Mouse (Mus musculus): ENCODE results near the gene Morn1.

Morn1 gene

GRCm38 (mm10) chr4:155139281-155140045 is 53.1 kb downstream of the Morn1 start:
- DNase-seq (ENCODE audit: low read depth, low spot score) = no peak

DNA sequence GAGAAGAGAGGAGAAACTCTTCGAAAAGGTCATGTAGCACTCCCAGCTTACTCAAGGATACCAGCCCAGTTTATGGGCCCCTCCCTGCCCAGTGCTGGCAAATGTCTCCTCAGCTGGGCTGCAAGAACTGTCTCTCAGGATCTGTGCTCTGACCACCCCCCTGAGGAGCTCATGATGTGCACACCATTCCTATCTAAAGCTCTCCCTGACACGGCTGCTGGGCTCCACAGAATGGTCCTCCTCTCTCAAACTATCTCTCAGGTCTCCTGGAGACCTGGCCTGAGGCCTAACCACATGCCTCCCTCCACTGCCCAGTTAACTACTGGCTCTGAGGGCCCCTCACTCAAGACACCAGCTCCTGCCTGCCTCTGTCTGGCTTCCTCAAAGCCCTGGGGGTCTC is 53.8 kb downstream of the Morn1 start:
- DNase-seq (ENCODE audit: low read depth, low spot score) = no peak

DNA sequence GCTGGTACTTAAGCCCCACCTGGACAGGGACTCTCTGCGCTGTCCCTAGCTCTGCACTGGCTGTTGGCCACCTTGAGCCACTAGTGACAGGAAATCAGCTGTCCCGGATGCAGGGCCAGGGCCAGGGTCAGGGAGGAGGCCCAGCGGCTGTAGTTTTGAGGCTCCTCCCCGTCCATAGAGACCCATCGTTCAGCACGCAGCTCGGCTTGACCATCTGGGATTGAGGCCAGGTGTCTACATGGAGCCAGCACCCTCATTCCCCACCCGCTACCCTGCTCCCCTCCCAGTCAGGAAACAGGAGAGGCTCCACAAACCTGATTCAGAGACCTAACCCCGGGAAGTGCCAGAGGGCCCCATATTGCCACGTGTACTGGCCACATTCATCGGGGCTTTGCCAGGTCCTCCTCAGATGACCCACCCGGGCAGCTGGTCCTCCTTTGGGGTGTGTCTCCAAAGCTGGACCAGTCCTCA is 54.5 kb downstream of the Morn1 start:
- DNase-seq (ENCODE audit: low read depth, low spot score) = no peak

DNA sequence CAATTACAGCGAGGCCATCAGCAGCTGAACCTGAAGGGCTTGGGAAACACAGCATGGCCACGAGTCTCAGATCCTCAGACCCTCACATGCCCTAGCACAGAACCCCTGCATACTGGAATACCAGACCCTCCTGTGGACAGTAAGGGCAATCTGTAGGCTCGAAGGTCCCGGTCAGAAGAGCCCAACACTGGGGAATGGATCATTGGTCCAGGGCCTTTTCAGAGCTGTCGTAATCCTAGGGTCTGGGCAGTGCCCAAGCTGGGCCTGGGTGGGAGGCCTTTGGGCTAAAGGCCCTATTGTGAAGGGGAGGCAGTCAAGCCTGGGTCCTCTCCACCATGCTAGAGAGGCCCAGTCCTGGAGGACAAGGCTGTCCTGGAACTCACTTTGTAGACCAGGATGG is 56.5 kb downstream of the Morn1 start:
- DNase-seq (ENCODE audit: low read depth, low spot score) = no peak

- DNase-seq (ENCODE audit: low read depth, low spot score) = no peak
Observed at GRCm38 (mm10) chr4:155143411-155143810, 57.0 kb downstream of the Morn1 start.

GRCm38 (mm10) chr4:155143871-155144502 is 57.6 kb downstream of the Morn1 start:
- no peak for DNase-seq (ENCODE audit: low read depth, low spot score)

GRCm38 (mm10) chr4:155144548-155145180 is 58.3 kb downstream of the Morn1 start:
- no peak for DNase-seq (ENCODE audit: low read depth, low spot score)

DNA sequence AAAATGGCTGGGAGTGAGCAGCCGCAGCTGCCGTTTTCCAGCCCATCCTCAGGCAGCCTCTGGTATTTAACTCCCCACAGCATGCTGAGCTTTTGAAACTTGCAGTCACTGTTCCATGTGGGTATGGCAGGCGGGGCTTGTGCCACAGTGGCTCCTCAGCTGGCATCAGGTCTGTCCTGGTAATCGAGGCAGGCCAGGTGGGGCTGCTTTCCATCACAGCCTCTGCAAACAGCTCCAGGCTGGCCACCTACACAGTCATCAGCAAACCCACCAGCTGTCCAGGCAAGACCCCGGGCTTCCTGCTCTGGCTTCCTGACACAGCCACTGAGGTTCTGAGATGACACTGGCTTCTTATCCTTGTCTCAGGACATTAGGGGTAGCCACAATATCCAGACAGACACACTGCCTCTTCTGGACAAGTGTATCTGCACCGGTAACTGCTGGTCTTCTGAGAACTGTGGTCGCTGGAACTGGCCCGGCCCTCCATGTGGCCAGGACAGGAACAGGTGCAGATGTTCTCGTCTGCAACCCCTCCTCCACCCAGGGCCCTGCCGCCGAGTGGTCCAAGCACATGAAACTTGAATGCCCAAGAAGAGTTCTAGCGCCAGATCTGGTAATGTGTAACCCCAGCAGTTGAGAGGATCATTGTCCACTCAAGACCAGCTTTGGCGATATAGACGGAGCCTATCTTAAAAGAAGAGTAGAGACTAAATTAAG is 59.9 kb downstream of the Morn1 start:
- no peak for DNase-seq (ENCODE audit: low read depth, low spot score)

- DNase-seq (ENCODE audit: low read depth, low spot score) = no peak
Observed at GRCm38 (mm10) chr4:155148453-155148852, 62.1 kb downstream of the Morn1 start.

- DNase-seq (ENCODE audit: low read depth, low spot score) = no peak
Observed at GRCm38 (mm10) chr4:155148910-155149698, 62.7 kb downstream of the Morn1 start.

DNA sequence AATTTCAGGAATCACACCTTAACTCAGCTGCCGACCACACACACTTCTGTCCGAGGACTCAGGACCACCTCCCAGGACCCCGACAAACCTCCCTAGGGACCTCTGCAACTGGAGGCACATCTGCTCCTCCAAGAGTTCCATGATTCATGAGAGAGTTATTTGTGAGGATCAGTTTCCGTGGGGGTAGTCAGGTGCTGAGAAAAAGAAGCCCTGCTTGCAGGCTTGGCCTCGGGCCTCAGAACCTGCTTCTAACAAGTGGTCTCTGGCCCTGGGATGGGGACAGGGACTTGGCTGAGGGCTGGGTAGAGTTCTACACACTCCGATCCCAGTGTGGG is 63.5 kb downstream of the Morn1 start:
- DNase-seq (ENCODE audit: low read depth, low spot score) = no peak

GRCm38 (mm10) chr4:155150276-155151113 is 64.1 kb downstream of the Morn1 start:
- peak; percentile 53 for DNase-seq (ENCODE audit: low read depth, low spot score)

GRCm38 (mm10) chr4:155151221-155151788 is 64.9 kb downstream of the Morn1 start:
- no peak for DNase-seq (ENCODE audit: low read depth, low spot score)

- DNase-seq (ENCODE audit: low read depth, low spot score) = no peak
Observed at GRCm38 (mm10) chr4:155151845-155152244, 65.5 kb downstream of the Morn1 start.

- no peak for DNase-seq (ENCODE audit: low read depth, low spot score)
Observed at GRCm38 (mm10) chr4:155152476-155152875, 66.1 kb downstream of the Morn1 start.

GRCm38 (mm10) chr4:155153389-155154072 is 67.2 kb downstream of the Morn1 start:
- no peak for DNase-seq (ENCODE audit: low read depth, low spot score)

- no peak for DNase-seq (ENCODE audit: low read depth, low spot score)
Observed at GRCm38 (mm10) chr4:155154986-155155385, 68.6 kb downstream of the Morn1 start.

DNA sequence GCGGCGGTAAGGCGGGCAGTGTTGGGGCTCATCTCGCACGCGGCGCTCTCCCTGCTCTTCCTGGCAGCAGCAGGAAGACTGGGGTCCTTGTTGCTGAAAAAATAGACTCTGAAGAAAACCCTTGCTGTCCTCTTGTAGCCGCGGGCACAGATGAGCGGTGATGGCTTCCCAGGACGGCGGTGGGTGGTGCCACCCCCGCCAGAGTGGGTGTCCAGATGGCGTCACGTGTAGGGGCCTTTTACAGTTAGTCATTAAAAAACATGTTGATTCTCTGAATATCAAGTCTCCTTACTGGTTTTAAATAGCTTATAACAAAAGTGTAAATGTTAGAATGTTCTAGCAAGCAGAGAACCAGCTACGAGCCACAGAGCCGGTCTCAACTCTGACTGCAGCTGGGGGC is 70.4 kb downstream of the Morn1 start:
- no peak for DNase-seq (ENCODE audit: low read depth, low spot score)

GRCm38 (mm10) chr4:155157871-155158542 is 71.6 kb downstream of the Morn1 start:
- no peak for DNase-seq (ENCODE audit: low read depth, low spot score)

All from retina, postnatal 7 days (tissue).